Mouse (Mus musculus) urinary bladder, adult 2 months (tissue): ENCODE results near the gene Chia1. TPM values are rescaled to one million over a fixed set of nuclear protein-coding genes. Genes with fewer than 3 reads are reported as not detected.
"Not testable (repeated sequence)": the region's sequence is repeated elsewhere in the genome, so short reads cannot be mapped to it uniquely, and the experiment has no call there.

Source experiments
- DNase-seq: peaks from one replicate; pipeline ENCODE4 v3.0.0; 2022; ENCODE audit warnings: low spot score
- polyA plus RNA-seq: library from polyadenylated mRNA; depleted of rRNA; stranded (reverse); fragments of >200 nt; gene quantifications from 2 replicates; pipeline ENCODE4 v1.2.3, GENCODE M21; 2012; rRNA removed

The Chia1 gene
- 0.15 and 0.45 TPM in 2 replicates for polyA plus RNA-seq

DNA sequence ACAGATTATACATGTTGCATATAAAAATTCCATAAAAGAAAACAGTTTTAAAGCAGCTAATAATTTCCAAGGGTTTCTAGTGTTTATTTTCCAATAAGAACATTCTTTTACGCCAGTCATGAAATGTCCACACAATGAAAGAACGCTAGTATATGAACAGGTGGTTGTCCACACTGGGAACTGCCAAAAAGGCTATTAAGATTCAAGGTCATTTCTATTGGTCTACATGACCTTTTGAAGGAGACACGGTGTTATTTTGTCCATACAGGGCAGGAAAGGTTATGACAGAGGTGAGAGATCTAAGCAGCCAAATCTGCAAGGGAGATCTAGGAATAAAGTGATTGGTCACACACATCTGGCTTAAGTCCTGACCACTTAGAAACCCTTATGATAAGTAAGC, at the start of gene Chia1:
TSS of gene Chia1 (plus strand) at position 301 of the 400 bp plus-strand sequence.
- DNase-seq = no peak

DNA sequence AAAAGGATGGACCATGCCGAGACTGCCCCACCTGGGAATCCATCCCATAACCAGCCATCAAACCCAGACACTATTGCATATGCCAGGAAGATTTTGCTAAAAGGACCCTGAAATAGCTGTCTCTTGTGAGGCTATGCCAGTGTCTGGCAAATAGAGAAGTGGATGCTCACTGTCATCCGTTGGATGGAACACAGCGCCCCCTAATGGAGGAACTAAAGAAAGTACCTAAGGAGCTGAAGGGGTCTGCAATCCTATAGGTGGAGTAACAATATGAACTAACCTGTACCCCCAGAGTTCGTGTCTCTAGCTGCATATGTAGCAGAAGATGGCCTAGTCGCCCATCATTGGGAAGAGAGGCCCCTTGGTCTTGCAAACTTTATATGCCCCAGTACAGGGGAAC, 45.3 kb upstream of the Chia1 start:
- not testable (repeated sequence) for DNase-seq

DNA sequence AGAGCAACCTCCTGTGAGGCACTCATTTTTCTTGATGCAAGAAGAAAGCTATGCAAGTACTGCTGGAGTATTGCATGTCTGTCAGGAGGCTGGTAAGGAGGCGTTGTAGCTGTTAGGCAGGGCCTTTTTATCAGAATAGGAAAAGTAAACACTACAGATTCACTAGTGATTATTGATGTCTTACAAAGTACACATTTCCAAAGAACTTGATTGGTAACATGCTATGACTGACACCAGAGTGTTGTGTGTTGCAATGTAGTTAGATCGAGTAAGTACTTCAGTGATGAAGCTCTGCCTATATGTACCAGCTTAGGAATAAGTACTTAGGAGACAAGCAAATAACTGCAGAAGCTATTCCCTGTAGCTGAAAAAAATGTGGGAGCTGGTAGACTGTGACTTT, 42.0 kb upstream of the Chia1 start:
- DNase-seq = no peak

DNA sequence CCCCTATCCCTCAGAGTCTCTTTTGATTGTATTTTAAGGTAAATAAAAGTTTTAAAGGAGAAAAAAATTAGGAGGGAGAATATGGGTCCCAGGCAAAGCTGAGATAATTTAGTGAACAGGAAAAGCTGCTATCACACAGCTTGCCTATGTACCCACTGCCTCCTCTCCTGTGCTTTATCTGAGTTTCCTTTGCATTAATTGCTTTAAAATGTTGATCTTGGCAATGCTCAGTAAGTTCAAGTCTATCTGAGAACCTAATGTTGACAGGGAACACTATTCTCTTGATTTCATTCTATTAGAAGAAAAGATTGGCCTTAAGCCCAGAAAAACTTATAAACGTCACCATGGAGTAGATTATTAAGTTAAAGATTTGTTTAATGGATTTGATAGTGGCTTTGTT, 38.2 kb upstream of the Chia1 start:
- DNase-seq = no peak

DNA sequence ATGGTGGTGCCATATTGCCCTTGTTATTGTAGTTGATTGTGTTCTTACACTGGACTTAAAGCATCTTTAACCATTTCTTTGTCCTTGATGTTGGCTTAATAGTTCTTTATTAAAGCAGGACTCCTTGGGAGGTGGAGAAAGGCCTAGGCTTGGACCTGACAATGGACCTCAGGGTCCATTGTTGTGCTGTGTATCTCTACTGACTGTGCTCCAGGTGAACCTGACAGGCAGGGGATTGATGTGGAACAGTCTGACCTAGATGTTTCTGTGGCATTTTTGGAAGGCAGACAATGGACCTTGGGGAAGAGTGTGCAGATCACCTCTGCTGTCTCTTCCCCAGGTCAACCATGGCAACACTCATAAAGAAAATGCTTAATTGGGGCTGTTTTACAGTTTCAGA, 14.0 kb downstream of the Chia1 start:
- DNase-seq = no peak

DNA sequence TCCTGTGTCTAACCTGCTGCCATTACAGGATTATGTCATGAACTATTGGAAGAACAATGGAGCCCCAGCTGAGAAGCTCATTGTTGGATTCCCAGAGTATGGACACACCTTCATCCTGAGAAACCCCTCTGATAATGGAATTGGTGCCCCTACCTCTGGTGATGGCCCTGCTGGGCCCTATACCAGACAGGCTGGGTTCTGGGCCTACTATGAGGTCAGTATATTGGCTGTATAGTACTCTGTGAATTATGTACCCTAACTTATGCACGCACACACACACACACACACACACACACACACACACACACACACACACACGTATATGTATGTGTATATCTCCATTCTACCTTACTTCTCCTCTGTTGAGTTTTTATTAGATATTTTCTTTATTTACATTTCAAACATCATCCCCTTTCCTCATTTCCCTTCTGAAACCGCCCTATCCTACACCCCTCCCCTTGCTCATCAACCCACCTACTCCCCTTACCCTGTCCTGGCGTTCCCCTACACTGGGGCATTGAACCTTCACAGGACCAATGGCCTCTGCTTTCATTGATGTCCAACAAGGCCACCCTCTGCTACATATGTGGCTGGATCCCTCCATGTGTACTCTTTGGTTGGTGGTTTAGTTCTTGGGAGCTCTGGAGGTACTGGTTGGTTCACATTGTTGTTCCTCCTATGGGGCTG, 15.9 kb downstream of the Chia1 start:
- no peak for DNase-seq

DNA sequence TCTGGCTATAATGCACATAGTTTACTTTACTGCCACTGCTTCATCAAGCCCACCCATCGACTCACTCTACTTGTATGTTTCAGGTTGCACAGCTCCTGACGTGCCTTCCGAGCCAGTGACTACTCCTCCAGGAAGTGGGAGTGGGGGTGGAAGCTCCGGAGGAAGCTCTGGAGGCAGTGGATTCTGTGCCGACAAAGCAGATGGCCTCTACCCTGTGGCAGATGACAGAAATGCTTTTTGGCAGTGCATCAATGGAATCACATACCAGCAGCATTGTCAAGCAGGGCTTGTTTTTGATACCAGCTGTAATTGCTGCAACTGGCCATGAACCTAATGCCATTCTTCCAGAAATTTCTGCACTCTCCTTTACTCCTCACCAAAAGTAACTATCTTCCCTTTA, 18.7 kb downstream of the Chia1 start:
- no peak for DNase-seq

DNA sequence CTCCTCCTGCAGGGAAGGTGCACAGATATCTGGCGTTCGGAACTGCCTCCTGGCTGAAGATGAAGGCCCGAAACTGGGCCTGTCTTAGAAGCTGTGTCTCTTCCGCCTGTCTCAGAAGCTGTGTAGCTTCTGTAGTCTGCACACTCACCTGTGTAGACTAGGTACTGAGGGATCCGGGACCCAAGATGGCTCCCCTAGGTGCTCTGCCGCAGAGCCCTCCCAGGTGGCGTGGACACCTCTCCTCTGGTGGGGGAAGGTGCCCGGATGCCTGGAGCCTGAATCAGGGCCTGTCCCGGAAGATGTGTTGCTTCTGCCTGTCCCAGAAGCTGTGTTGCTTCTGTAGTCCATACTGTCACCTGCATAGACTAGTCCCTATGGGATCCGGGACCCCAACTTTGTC, 31.1 kb downstream of the Chia1 start:
- no peak for DNase-seq

DNA sequence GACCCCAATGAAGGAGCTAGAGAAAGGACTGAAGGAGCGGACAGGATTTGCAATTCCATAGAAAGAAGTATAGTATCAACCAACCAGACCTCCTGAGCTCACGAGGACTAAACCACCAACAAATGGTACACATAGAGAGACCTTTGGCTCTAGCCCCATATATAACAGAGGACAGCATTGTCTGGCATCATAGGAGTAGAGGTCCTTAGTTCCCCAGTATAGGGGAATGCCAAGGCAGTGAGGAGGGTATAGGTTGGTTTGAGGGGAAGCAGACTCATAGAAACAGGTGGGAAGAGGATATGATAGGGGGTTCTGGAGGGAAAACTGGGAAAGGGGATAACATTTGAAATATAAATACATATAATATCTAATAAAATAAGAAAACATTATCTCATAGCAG, 41.4 kb downstream of the Chia1 start:
- no peak for DNase-seq

DNA sequence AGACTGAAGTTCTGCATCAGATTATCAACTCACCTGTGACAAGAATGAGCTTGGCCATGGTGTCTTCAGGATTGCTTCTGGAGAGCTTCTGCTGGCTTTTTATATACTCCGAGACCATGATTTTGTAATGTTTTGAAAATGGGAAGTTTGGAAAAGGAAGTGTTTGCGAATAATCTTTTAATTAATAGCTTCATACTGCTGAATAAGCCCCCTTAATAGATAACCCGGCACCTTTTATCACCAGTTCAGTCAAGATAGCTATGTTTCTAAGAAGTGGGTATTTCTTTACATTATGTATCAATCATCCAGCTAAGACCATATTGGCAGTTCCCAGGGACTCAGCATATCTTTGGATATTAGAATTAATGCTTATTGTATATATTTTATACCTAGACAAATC, 54.4 kb downstream of the Chia1 start, which contains the start of gene Chil3:
TSS of gene Chil3 (minus strand) at position 101 of the 400 bp plus-strand sequence.
- no peak for DNase-seq

DNA sequence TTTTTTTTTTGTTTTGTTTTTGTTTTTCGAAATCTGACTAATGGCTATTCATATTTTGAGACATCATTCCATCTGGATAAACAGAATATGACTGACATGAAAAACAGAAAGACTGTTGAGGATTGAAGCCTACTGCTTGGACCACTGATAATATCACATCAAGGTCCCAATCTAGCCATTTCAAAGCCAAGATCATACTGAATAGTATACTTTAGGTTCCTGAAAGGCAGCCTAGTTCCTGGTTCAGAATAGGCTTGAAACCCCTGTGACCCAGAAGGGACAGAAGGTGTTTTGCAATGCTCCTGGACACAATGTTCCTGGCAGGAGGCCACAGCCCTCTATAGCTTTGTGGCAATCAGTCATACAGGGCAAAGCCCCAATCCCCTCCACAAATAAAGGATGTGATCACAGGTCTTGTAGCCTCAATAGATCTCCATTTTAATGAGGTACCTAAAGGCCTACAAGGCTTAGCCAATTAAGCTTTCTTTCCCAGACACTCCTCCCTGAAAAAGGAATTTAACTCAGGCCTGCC, 57.6 kb downstream of the Chia1 start:
- DNase-seq = no peak

DNA sequence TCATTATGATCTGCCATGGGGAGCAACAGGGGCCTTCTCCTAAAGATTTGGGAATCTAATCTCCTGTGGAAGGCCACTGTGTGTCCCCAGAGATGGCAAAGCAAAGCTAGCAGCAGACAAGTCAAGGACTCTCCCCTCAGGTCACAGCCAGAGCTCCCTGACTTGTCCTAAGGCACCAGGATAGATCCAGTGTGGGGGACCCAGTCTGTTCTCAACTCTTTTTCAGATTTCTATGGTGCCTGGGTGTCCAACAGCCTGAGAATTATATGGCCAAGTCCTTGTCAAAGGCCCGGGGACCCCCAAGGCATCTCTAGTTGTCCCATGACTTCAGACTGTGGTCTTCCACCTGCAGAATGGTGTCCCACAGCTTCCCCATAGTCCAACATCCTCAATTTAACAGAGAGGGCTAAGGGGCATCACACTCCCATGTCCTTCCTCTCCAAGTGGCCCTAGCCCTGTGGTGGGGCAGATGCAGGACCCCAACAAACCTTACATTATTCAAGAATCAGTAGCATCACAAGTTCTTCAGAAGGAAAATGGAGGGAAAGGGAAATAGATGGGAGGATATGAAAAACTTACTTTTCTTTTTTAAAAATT, 58.2 kb downstream of the Chia1 start:
- DNase-seq = no peak

DNA sequence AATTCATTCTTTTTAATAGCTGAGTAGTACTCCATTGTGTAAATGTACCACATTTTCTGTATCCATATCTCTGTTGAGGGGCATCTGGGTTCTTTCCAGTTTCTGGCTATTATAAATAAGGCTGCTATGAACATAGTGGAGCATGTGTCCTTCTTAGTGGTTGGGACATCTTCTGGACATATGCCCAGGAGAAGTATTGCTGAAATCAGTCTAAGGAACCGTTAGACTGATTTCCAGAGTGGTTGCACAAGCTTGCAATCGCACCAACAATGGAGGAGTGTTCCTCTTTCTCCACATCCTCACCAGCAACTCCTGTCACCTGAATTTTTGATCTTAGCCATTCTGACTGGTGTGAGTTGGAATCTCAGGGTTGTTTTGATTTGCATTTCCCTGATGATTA, 59.5 kb downstream of the Chia1 start:
- not testable (repeated sequence) for DNase-seq

DNA sequence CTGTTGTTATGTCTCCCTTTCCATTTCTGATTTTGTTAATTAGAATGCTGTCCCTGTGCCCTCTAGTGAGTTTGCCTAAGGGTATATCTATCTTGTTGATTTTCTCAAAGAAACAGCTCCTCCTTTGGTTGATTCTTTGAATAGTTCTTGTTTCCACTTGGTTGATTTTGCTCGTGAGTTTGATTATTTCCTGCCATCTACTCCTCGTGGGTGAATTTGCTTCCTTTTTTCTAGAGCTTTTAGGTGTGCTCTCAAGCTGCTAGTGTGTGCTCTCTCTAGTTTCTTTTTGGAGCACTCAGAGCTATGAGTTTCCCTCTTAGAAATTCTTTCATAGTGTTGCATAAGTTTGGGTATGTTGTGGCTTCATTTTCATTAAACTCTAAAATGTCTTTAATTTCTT, 61.9 kb downstream of the Chia1 start:
- DNase-seq = not testable (repeated sequence)

DNA sequence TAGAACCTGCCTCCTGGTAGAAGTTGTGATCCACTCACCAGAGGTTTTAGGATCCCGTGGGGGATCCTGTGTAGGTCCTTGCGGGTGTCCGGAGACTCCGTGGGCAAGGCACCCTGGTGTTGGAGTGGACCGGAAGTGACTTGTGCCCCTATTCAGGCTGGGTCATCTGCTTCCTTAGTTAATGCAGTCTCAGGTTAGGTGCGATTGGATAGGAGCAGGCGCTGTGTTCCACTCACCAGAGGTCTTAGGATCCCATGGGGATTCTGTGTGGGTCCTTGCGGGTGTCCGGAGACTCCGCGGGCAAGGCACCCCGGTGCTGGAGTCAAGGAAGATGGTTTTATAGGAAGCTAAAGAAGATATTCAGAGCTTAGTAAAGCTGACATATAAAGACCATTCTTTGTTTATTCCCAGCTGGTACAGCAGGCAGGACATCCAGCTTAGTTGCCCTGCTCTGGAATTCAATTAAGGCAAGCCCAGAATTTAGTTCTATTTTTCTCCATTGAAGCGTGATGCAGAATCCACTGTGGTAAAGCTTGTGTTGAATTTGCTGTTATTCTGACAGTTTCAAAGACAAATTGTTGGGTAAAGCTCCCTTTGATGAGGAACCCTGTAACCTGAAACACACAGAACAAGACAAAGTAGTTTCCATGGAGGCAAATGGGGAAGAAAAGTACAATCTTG, 64.6 kb downstream of the Chia1 start:
- no peak for DNase-seq

Other genes with a start within 250 kb of the Chia1 start
- gene Adora3, start 242.4 kb upstream of the Chia1 start, polyA plus RNA-seq = 0.41 and 0.53 TPM in 2 replicates
- 0.13 and 0.14 TPM in 2 replicates for gene Tmigd3, start 242.3 kb upstream of the Chia1 start, polyA plus RNA-seq
- gene I830077J02Rik, start 180.6 kb upstream of the Chia1 start, polyA plus RNA-seq = 0.58 and 0.78 TPM in 2 replicates
- 40.7 and 44.1 TPM in 2 replicates for gene Wdr77, start 153.9 kb upstream of the Chia1 start, polyA plus RNA-seq
- gene Atp5f1, start 153.1 kb upstream of the Chia1 start, polyA plus RNA-seq = 206 and 214 TPM in 2 replicates
- gene Ovgp1, start 139.5 kb upstream of the Chia1 start, polyA plus RNA-seq = 3.1 and 4.2 TPM in 2 replicates
- gene Pifo, start 98.6 kb upstream of the Chia1 start, polyA plus RNA-seq = not detected in 2 replicates
- 0.06 and 0.15 TPM in 2 replicates for gene Chil5, start 80.4 kb upstream of the Chia1 start, polyA plus RNA-seq
- gene Chil3, start 54.3 kb downstream of the Chia1 start, polyA plus RNA-seq = 0.37 and 1.1 TPM in 2 replicates
- not detected in 2 replicates for gene Chil4, start 106.3 kb downstream of the Chia1 start, polyA plus RNA-seq